Mouse (Mus musculus) thymus, adult 2 months (tissue): Measurements from ENCODE around the gene Smim12.

ENCODE experiments used
- CTCF ChIP-seq: fragments of 200-500 bp; IDR thresholded peaks from 2 replicates; pipeline ENCODE4 v1.5.1; 2012; ENCODE audit warnings: mild to moderate bottlenecking, control low read depth, low read length, moderate library complexity, borderline replicate concordance; ENCODE audit not compliant: control insufficient read depth, poor library complexity, insufficient read depth; ENCODE audit errors: extremely low read depth
- POLR2A ChIP-seq: fragments of 200-500 bp; IDR thresholded peaks from 2 replicates; pipeline ENCODE4 v1.6.1; 2012; ENCODE audit warnings: mild to moderate bottlenecking, low read length, control low read depth, moderate library complexity; ENCODE audit not compliant: control insufficient read depth, poor library complexity, insufficient read depth; ENCODE audit errors: extremely low read depth

- TF ChIP-seq CTCF (no peak), POLR2A (no peak)
These were observed 8.5 kb downstream of the Smim12 start for GRCm38 (mm10) chr4:127251963-127252585.
